Mouse (Mus musculus) embryonic facial prominence, embryonic 12.5 days (tissue): ENCODE data around the gene Ercc5. TPM values are rescaled to one million over a fixed set of nuclear protein-coding genes. Genes with fewer than 3 reads are reported as not detected.

Source experiments
- ATAC-seq: fragments of 200-750 bp; cut with Nextera tagmentation; 2 replicates; pipeline ENCODE4 v1.8.0; 2017; ENCODE audit not compliant: insufficient number of reproducible peaks, insufficient read depth, low FRiP score, low TSS enrichment
- H3K27ac ChIP-seq: fragments of 300-500 bp; sonication (generic); 2 replicates; pipeline ENCODE4 v1.5.1; 2016; ENCODE audit warnings: mild to moderate bottlenecking
- H3K27me3 ChIP-seq: fragments of 300-500 bp; sonication (generic); 2 replicates; pipeline ENCODE4 v1.6.1; 2016; ENCODE audit warnings: mild to moderate bottlenecking, moderate library complexity
- H3K36me3 ChIP-seq: fragments of 300-500 bp; sonication (generic); 2 replicates; pipeline ENCODE4 v1.6.1; 2016; ENCODE audit warnings: mild to moderate bottlenecking
- H3K4me1 ChIP-seq: fragments of 300-500 bp; sonication (generic); 2 replicates; pipeline ENCODE4 v1.6.1; 2016
- H3K4me2 ChIP-seq: fragments of 300-500 bp; sonication (generic); replicated peaks from 2 replicates; pipeline ENCODE4 v1.6.1; 2016; ENCODE audit warnings: mild to moderate bottlenecking, moderate library complexity
- H3K4me3 ChIP-seq: fragments of 300-500 bp; sonication (generic); 2 replicates; pipeline ENCODE4 v1.5.1; 2016; ENCODE audit warnings: mild to moderate bottlenecking
- H3K9ac ChIP-seq: fragments of 300-500 bp; sonication (generic); 2 replicates; pipeline ENCODE4 v1.6.1; 2016; ENCODE audit warnings: mild to moderate bottlenecking, moderate library complexity
- H3K9me3 ChIP-seq: fragments of 300-500 bp; sonication (generic); 2 replicates; pipeline ENCODE4 v1.6.1; 2016; ENCODE audit warnings: mild to moderate bottlenecking, moderate library complexity
- WGBS: fragments of 180-500 bp; shearing (Covaris S2); methylation state at CpG from one replicate; pipeline ENCODE4 v1.1.7; 2016; 5-methylcytosine and 5-hydroxymethylcytosine counted together
- polyA plus RNA-seq: library from polyadenylated mRNA; unstranded; fragments of >200 nt; fragmentation: Nextera tagmentation; extraction: Ambion mirVana; gene quantifications from 2 replicates; pipeline ENCODE4 v1.2.1, GENCODE M21; 2016

Ercc5 gene
- polyA plus RNA-seq, 1 experiment from 2014 or later: 35.9 TPM

- Histone ChIP-seq H3K27me3 (no peaks in the 10 kb centered on the region), H3K36me3 (peaks cover 26% of the 10 kb centered on the region), H3K4me3 (no peak overlapping the region), H3K9ac (no peak overlapping the region), H3K27ac (no peak overlapping the region), H3K4me2 (no peak overlapping the region), H3K4me1 (no peaks in the 10 kb centered on the region), H3K9me3 (no peaks in the 10 kb centered on the region)
- WGBS: 88% methylated on average over 4 of the region's 4 CpGs
- ATAC-seq: no peak
These were observed 17.5 kb upstream of the Ercc5 start for GRCm38 (mm10) chr1:44129929-44130581.

- no peak overlapping the region for H3K4me3 ChIP-seq
- ATAC-seq: no peak
- H3K9ac ChIP-seq: no peak overlapping the region
- H3K9me3 ChIP-seq: no peaks in the 10 kb centered on the region
- no peak overlapping the region for H3K27ac ChIP-seq
- no peak overlapping the region for H3K4me2 ChIP-seq
- H3K4me1 ChIP-seq: 0 out of 2 replicates have a peak, but pooled peaks cover 3% of the 10 kb centered on the region
- WGBS: 88% methylated on average over 4 of the region's 4 CpGs
- H3K27me3 ChIP-seq: no peaks in the 10 kb centered on the region
- H3K36me3 ChIP-seq: peaks cover 41% of the 10 kb centered on the region
These were observed 7.3 kb upstream of the Ercc5 start for GRCm38 (mm10) chr1:44140232-44140631.

- Histone ChIP-seq H3K4me2 (no peak overlapping the region), H3K4me3 (no peak overlapping the region), H3K36me3 (peaks cover 34% of the 10 kb centered on the region), H3K27me3 (no peaks in the 10 kb centered on the region), H3K9ac (no peak overlapping the region), H3K9me3 (no peaks in the 10 kb centered on the region), H3K4me1 (no peaks in the 10 kb centered on the region), H3K27ac (no peak overlapping the region)
- 83% methylated on average over 5 of the region's 5 CpGs for WGBS
- ATAC-seq: no peak
These were observed 4.8 kb upstream of the Ercc5 start for GRCm38 (mm10) chr1:44142747-44143146.

GRCm38 (mm10) chr1:44148706-44149105 is 1.2 kb downstream of the Ercc5 start:
- Histone ChIP-seq H3K9ac (peak overlapping the region; percentile 81; the same call in 1 of the 2 replicates), H3K27ac (0 out of 2 replicates have a peak overlapping the region, but pooled peaks have one; percentile 94), H3K9me3 (no peaks in the 10 kb centered on the region), H3K4me3 (peak overlapping the region; percentile 73), H3K36me3 (0 out of 2 replicates have a peak, but pooled peaks cover under 1% of the 10 kb centered on the region), H3K27me3 (no peaks in the 10 kb centered on the region), H3K4me2 (peak overlapping the region; percentile 60), H3K4me1 (no peaks in the 10 kb centered on the region)
- ATAC-seq: no peak
- 40% methylated on average over 6 of the region's 6 CpGs for WGBS

- Histone ChIP-seq H3K4me1 (no peaks in the 10 kb centered on the region), H3K9ac (no peak overlapping the region), H3K9me3 (no peaks in the 10 kb centered on the region), H3K27ac (no peak overlapping the region), H3K4me3 (no peak overlapping the region), H3K36me3 (peaks cover 29% of the 10 kb centered on the region), H3K27me3 (no peaks in the 10 kb centered on the region), H3K4me2 (no peak overlapping the region)
- ATAC-seq: no peak
- 94% methylated on average over 4 of the region's 4 CpGs for WGBS
These were observed 7.7 kb downstream of the Ercc5 start for GRCm38 (mm10) chr1:44155287-44155686.

- ATAC-seq: no peak
- no peak overlapping the region for H3K27ac ChIP-seq
- H3K4me1 ChIP-seq: no peaks in the 10 kb centered on the region
- no peaks in the 10 kb centered on the region for H3K9me3 ChIP-seq
- no peak overlapping the region for H3K4me3 ChIP-seq
- no peak overlapping the region for H3K9ac ChIP-seq
- peaks cover 56% of the 10 kb centered on the region for H3K36me3 ChIP-seq
- WGBS: 94% methylated on average over 6 of the region's 6 CpGs
- H3K4me2 ChIP-seq: no peak overlapping the region
- no peaks in the 10 kb centered on the region for H3K27me3 ChIP-seq
These were observed 10.8 kb downstream of the Ercc5 start for GRCm38 (mm10) chr1:44158317-44158716.

GRCm38 (mm10) chr1:44161818-44162217 is 14.3 kb downstream of the Ercc5 start:
- no peak overlapping the region for H3K27ac ChIP-seq
- H3K4me3 ChIP-seq: no peak overlapping the region
- H3K27me3 ChIP-seq: no peaks in the 10 kb centered on the region
- H3K4me2 ChIP-seq: no peak overlapping the region
- ATAC-seq: no peak
- no peaks in the 10 kb centered on the region for H3K9me3 ChIP-seq
- 95% methylated on average over 6 of the region's 6 CpGs for WGBS
- H3K9ac ChIP-seq: no peak overlapping the region
- peaks cover 77% of the 10 kb centered on the region for H3K36me3 ChIP-seq
- H3K4me1 ChIP-seq: no peaks in the 10 kb centered on the region

GRCm38 (mm10) chr1:44162389-44162788 is 14.8 kb downstream of the Ercc5 start:
- Histone ChIP-seq H3K9ac (no peak overlapping the region), H3K27me3 (no peaks in the 10 kb centered on the region), H3K27ac (no peak overlapping the region), H3K9me3 (no peaks in the 10 kb centered on the region), H3K4me3 (no peak overlapping the region), H3K4me2 (no peak overlapping the region), H3K36me3 (peaks cover 81% of the 10 kb centered on the region), H3K4me1 (no peaks in the 10 kb centered on the region)
- WGBS: 93% methylated on average over 5 of the region's 5 CpGs
- ATAC-seq: no peak

GRCm38 (mm10) chr1:44167859-44168383 is 20.4 kb downstream of the Ercc5 start:
- WGBS: 95% methylated on average over 3 of the region's 3 CpGs
- Histone ChIP-seq H3K9ac (no peak overlapping the region), H3K36me3 (peaks cover 73% of the 10 kb centered on the region)

GRCm38 (mm10) chr1:44172656-44173055 is 25.1 kb downstream of the Ercc5 start:
- no peak overlapping the region for H3K4me2 ChIP-seq
- WGBS: 96% methylated on average over 4 of the region's 4 CpGs
- ATAC-seq: no peak
- no peaks in the 10 kb centered on the region for H3K27me3 ChIP-seq
- H3K4me1 ChIP-seq: no peaks in the 10 kb centered on the region; the same call in 1 of the 2 replicates
- H3K9me3 ChIP-seq: peaks cover 12% of the 10 kb centered on the region
- H3K27ac ChIP-seq: no peak overlapping the region
- peaks cover 82% of the 10 kb centered on the region for H3K36me3 ChIP-seq
- no peak overlapping the region for H3K9ac ChIP-seq
- no peak overlapping the region for H3K4me3 ChIP-seq

More at GRCm38 (mm10) chr1:44167859-44168383, 20.4 kb downstream of the Ercc5 start:
- no peak for ATAC-seq
- Histone ChIP-seq H3K4me2 (no peak overlapping the region), H3K4me3 (no peak overlapping the region), H3K9me3 (peaks cover 12% of the 10 kb centered on the region), H3K27me3 (no peaks in the 10 kb centered on the region), H3K27ac (no peak overlapping the region), H3K4me1 (no peaks in the 10 kb centered on the region)

- Histone ChIP-seq H3K27me3 (no peaks in the 10 kb centered on the region), H3K4me3 (no peak overlapping the region), H3K9me3 (peaks cover 12% of the 10 kb centered on the region), H3K4me2 (no peak overlapping the region), H3K27ac (no peak overlapping the region), H3K36me3 (peaks cover 80% of the 10 kb centered on the region), H3K9ac (no peak overlapping the region), H3K4me1 (no peaks in the 10 kb centered on the region; the same call in 1 of the 2 replicates)
- no peak for ATAC-seq
- WGBS: 81% methylated on average over 8 of the region's 8 CpGs
These were observed 26.4 kb downstream of the Ercc5 start for GRCm38 (mm10) chr1:44173903-44174302.

- no peak overlapping the region for H3K9ac ChIP-seq
- H3K4me3 ChIP-seq: no peak overlapping the region
- no peaks in the 10 kb centered on the region for H3K27me3 ChIP-seq
- H3K4me1 ChIP-seq: no peaks in the 10 kb centered on the region; the same call in 1 of the 2 replicates
- peaks cover 68% of the 10 kb centered on the region for H3K36me3 ChIP-seq
- no peak overlapping the region for H3K4me2 ChIP-seq
- H3K9me3 ChIP-seq: no peaks in the 10 kb centered on the region
- H3K27ac ChIP-seq: no peak overlapping the region
- no peak for ATAC-seq
- WGBS: 92% methylated on average over 5 of the region's 5 CpGs
These were observed 30.5 kb downstream of the Ercc5 start for GRCm38 (mm10) chr1:44178086-44178485.
